Mouse (Mus musculus) NIH3T3 (cell line): Measurements from ENCODE around the gene Invs.

ENCODE experiments used
- DNase-seq: peaks from one replicate; pipeline ENCODE4 v3.0.0-alpha.2; 2012; ENCODE audit warnings: low read depth

The Invs gene

GRCm38 (mm10) chr4:48461060-48461459 is 181.5 kb downstream of the Invs start:
- no peak for DNase-seq

GRCm38 (mm10) chr4:48470977-48471376 is 191.4 kb downstream of the Invs start:
- no peak for DNase-seq

GRCm38 (mm10) chr4:48472052-48472791 is 192.7 kb downstream of the Invs start:
- peak; percentile 10 for DNase-seq

GRCm38 (mm10) chr4:48472792-48473650 is 193.5 kb downstream of the Invs start, which contains the start of gene Tex10:
Tex10 (minus strand) TSS chr4:48473459.
- peak; percentile 94 for DNase-seq

DNA sequence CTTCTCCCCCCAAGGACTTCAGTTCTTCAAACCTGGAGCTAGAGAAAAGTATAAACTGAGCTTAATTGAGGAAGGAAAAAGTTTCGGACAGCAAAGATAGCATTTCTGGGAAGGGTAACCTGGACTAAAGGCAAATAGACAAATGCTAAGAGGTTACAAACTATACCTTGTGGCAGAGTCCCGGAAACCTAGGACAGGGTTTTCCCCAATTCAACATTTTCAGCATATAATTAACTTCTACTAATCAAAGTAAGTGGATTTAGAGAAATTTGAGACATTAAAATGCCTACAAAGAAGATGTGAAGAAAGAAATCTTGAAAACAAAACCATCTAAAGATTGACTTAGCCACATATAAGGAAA is 194.1 kb downstream of the Invs start:
- DNase-seq = no peak

- DNase-seq = peak; percentile 60
Observed at GRCm38 (mm10) chr4:48481287-48481686, 201.7 kb downstream of the Invs start.
